Mouse (Mus musculus): ENCODE results near the gene Zcchc3.

- TF ChIP-seq CTCF (IDR thresholded peaks at IDR 0.05; ENCODE audit: borderline replicate concordance, extremely low read depth, insufficient read depth, insufficient read length) (no peak), POLR2A (IDR thresholded peaks at IDR 0.05; ENCODE audit: borderline replicate concordance, extremely low read depth, insufficient read depth, insufficient read length, poor library complexity, severe bottlenecking) (no peak)
Observed at GRCm38 (mm10) chr2:152447461-152447860, 32.6 kb upstream of the Zcchc3 start.

All from brain, embryonic 14.5 days (tissue).